Mouse (Mus musculus): ENCODE data around the gene Mettl21a. TPM values are rescaled to one million over a fixed set of nuclear protein-coding genes. Genes with fewer than 3 reads are reported as not detected.

The Mettl21a gene
- polyA plus RNA-seq, 1 experiment from 2014 or later, result 17.7 TPM

Other genes starting within 250 kb of the Mettl21a start
- gene Creb1, start 84.6 kb downstream of the Mettl21a start, polyA plus RNA-seq (2015; fragmentation: Nextera tagmentation; extraction: Ambion mirVana), result 25.4 and 27.5 TPM in 2 replicates
- 3.7 and 3.9 TPM in 2 replicates for gene Ccnyl1, start 73.2 kb upstream of the Mettl21a start, polyA plus RNA-seq (2015; fragmentation: Nextera tagmentation; extraction: Ambion mirVana)
- 0.26 and 0.74 TPM in 2 replicates for gene Fzd5, start 120.5 kb upstream of the Mettl21a start, polyA plus RNA-seq (2015; fragmentation: Nextera tagmentation; extraction: Ambion mirVana)

Data from neural tube, embryonic 15.5 days (tissue).